In the genomic region with DNA sequence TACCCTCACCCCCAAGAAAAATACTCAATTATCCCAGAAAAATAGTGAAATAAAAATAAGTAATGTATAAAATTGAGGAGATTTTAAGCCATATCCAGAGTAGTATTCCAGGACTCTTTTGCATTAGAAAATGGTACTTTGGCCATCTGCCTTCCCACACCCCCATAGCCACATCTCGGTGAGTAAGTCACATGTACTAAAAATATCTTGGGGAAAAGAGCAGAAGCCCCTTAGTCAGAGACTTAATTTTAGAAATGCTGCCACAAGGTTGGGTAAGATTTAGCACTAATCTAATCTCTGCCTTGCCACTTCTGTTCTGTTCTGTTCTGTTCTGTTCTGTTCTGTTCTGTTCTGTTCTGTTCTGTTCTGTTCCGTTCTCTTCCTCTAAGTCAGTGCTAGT, we compare ENCODE assay signal across 25 mouse cellular contexts.
A peak's percentile ranks its signal among the peaks of the same experiment; 100 is the strongest.
DNase-seq lines count a peak whose midpoint lies in the region; TF ChIP-seq lines count a peak whose summit lies in the region.
"Had no signal": no experiment of that assay in that cellular context is flagged by ENCODE, and none has a peak within 500 bp of the region (broad histone marks: within the 10 kb centered on the region; RNA-seq: fewer than 3 reads in every experiment).

No protein-coding gene starts in this region.

- no peaks in the 10 kb centered on the region for H3K27me3 ChIP-seq in thymus, adult 2 months (ENCODE audit: control insufficient read depth, insufficient read depth, low read length)
- H3K27me3 ChIP-seq: heart, embryonic 12.5 days; midbrain, embryonic 13.5 days; neural tube, embryonic 13.5 days had no signal

- no peak overlapping the region for H3K4me3 ChIP-seq in thymus, adult 2 months (ENCODE audit: control insufficient read depth, insufficient read depth, low read length)
- H3K4me3 ChIP-seq: heart, embryonic 12.5 days; hindbrain, embryonic 10.5 days; midbrain, embryonic 13.5 days; neural tube, embryonic 13.5 days had no signal

- 85% methylated on average over 2 of the region's 2 CpGs for WGBS in thymus, adult 2 months

- no peaks in the 10 kb centered on the region for H3K4me1 ChIP-seq in thymus, adult 2 months (replicated peaks; ENCODE audit: control insufficient read depth, insufficient read depth, low read length)
- H3K4me1 ChIP-seq: heart, embryonic 12.5 days; hindbrain, embryonic 10.5 days; midbrain, embryonic 13.5 days; neural tube, embryonic 13.5 days had no signal

- intact Hi-C loops in left cerebral cortex, postnatal 4 days (cut with DNase I): no loop called here
- intact Hi-C loops in left cerebral cortex, postnatal 25 days (cut with DNase I): no loop called here

- H3K27ac ChIP-seq in thymus, adult 2 months (ENCODE audit: control insufficient read depth, insufficient read depth, low read length): no peak overlapping the region
- H3K27ac ChIP-seq: hindbrain, embryonic 10.5 days; liver, embryonic 14.5 days; macrophage; midbrain, embryonic 13.5 days; neural tube, embryonic 13.5 days had no signal

- no peak for TF ChIP-seq POLR2A in thymus, adult 2 months (IDR thresholded peaks at IDR 0.05; ENCODE audit: control insufficient read depth, extremely low read depth, insufficient read depth, low read length, poor library complexity)

- H3K36me3 ChIP-seq in thymus, adult 2 months (ENCODE audit: control insufficient read depth, insufficient read depth, low read length): no peaks in the 10 kb centered on the region
- H3K36me3 ChIP-seq: heart, embryonic 12.5 days; hindbrain, embryonic 10.5 days; midbrain, embryonic 13.5 days; neural tube, embryonic 13.5 days had no signal

- DNase-seq in frontal cortex, postnatal 36 days (ENCODE audit: low spot score in 2 of 2): peak; percentile 33 to 36
- DNase-seq in frontal cortex, postnatal 14 days (ENCODE audit: low spot score in 2 of 2): no peak
- DNase-seq in left cerebral cortex, adult 18-20 months (ENCODE audit: low spot score in 2 of 2): peak; percentile 36 to 39
- no peak for DNase-seq in left cerebral cortex, postnatal 4 days
- peak; percentile 80 for DNase-seq in brain, adult 2 months (ENCODE audit: low read depth, low spot score)
- DNase-seq in left cerebral cortex, postnatal 25 days (ENCODE audit: low spot score in 2 of 2): peak; percentile 17 to 81
- DNase-seq in thymus, adult 2 months: no peak
- DNase-seq: adrenal gland, postnatal 14 days; cerebellum, adult 8-10 months; cerebellum, postnatal 36 days; gastrocnemius, postnatal 25 days; heart, adult 11 months; heart, postnatal 10 days; kidney, adult 2 months; kidney, postnatal 36 days; layer of hippocampus, postnatal 36 days; liver; lung, adult 2 months; lung, postnatal 10 days had no signal

- no peak for TF ChIP-seq CTCF in thymus, adult 2 months (IDR thresholded peaks at IDR 0.05; ENCODE audit: borderline replicate concordance, control insufficient read depth, extremely low read depth, insufficient read depth, low read length, poor library complexity)

Comparison
In these comparisons a context has a peak if more than half of its experiments do, and no peak if none do; other contexts are left out.
1. DNase-seq: peak in frontal cortex, postnatal 36 days (2 of 2), left cerebral cortex, adult 18-20 months (2 of 2), brain, adult 2 months (single experiment) and left cerebral cortex, postnatal 25 days (2 of 2); none in frontal cortex, postnatal 14 days (0 of 2), left cerebral cortex, postnatal 4 days (single experiment) and thymus, adult 2 months (single experiment).